Comparison of ENCODE assay signal across 22 mouse cellular contexts in genomic region chr12:73481165-73481564, GRCm38 (mm10).
DNase-seq lines count a peak whose midpoint lies in the region; TF ChIP-seq lines count a peak whose summit lies in the region.
"Had no signal": no experiment of that assay in that cellular context is flagged by ENCODE, and none has a peak within 500 bp of the region (broad histone marks: within the 10 kb centered on the region; RNA-seq: fewer than 3 reads in every experiment).

No protein-coding gene starts in this region.

- DNase-seq in gastrocnemius, adult 2 months, result peak; percentile 51
- DNase-seq in gastrocnemius, postnatal 14 days, result no peak
- peak; percentile 77 for DNase-seq in NIH3T3 (ENCODE audit: low read depth)
- DNase-seq in lung, postnatal 25 days (ENCODE audit: low spot score), result peak; percentile 54
- no peak for DNase-seq in ovary, postnatal 36 days (ENCODE audit: low spot score)
- no peak for DNase-seq in heart, adult 11 months
- DNase-seq: adrenal gland, postnatal 36 days; B cell, adult 2 months; cerebellum, adult 11 months; cerebellum, adult 9-11 months; gastrocnemius, postnatal 10 days; kidney, adult 8-10 months; kidney, postnatal 10 days; liver; thymus, adult 2 months had no signal

- no peak for TF ChIP-seq CTCF in gastrocnemius, adult 2 months (IDR thresholded peaks at IDR 0.05)

- H3K27ac ChIP-seq in gastrocnemius, adult 2 months, result peak overlapping the region; percentile 81
- peak overlapping the region; percentile 99 for H3K27ac ChIP-seq in brown adipose tissue, adult 24 weeks (replicated peaks; ENCODE audit: low read depth, low read length)
- H3K27ac ChIP-seq: heart, embryonic 10.5 days; hindbrain, embryonic 15.5 days; limb, embryonic 10.5 days; lung, embryonic 15.5 days; midbrain, embryonic 12.5 days; stomach, postnatal 0 days had no signal

- peaks cover 18% of the 10 kb centered on the region for H3K4me1 ChIP-seq in brown adipose tissue, adult 24 weeks (ENCODE audit: control insufficient read depth, insufficient read depth, insufficient read length, low read length)
- H3K4me1 ChIP-seq: lung, embryonic 15.5 days had no signal

- intact Hi-C loops in gastrocnemius, adult 2 months (cut with DNase I), result no loop called here
- intact Hi-C loops in gastrocnemius, postnatal 14 days (cut with DNase I; ENCODE audit: low total_unique reads), result no loop called here

- H3K4me3 ChIP-seq in gastrocnemius, adult 2 months, result no peak overlapping the region
- H3K4me3 ChIP-seq in brown adipose tissue, adult 24 weeks (ENCODE audit: insufficient read depth, low read depth, low read length), result no peak overlapping the region; the same call in 1 of the 2 replicates
- H3K4me3 ChIP-seq: heart, embryonic 10.5 days; hindbrain, embryonic 15.5 days; limb, embryonic 10.5 days; lung, embryonic 15.5 days; midbrain, embryonic 12.5 days had no signal

Comparison
In these comparisons a context has a peak if more than half of its experiments do, and no peak if none do; other contexts are left out.
1. DNase-seq: peak in gastrocnemius, adult 2 months (single experiment), NIH3T3 (single experiment) and lung, postnatal 25 days (single experiment); none in gastrocnemius, postnatal 14 days (single experiment), ovary, postnatal 36 days (single experiment) and heart, adult 11 months (single experiment).